Mouse (Mus musculus) spleen, adult 2 months (tissue): ENCODE measurements around the gene Gm281. TPM values are rescaled to one million over a fixed set of nuclear protein-coding genes. Genes with fewer than 3 reads are reported as not detected.

Experiments
- DNase-seq, 2 experiments: peaks; one replicate each; pipeline versions ENCODE4 v3.0.0 to v3.0.0-alpha.2; 2012 to 2021; ENCODE audit warnings: low spot score in 2 of 2, low read depth in 1 of 2
- H3K27ac ChIP-seq: fragments of 200-500 bp; 2 replicates; pipeline ENCODE4 v1.5.1; 2012; ENCODE audit warnings: low read length, inconsistent platforms; ENCODE audit not compliant: insufficient read depth
- H3K27me3 ChIP-seq: fragments of 200-500 bp; 2 replicates; pipeline ENCODE4 v1.6.1; 2012; ENCODE audit warnings: mild to moderate bottlenecking, moderate library complexity, low read length, inconsistent platforms; ENCODE audit not compliant: control insufficient read depth, insufficient read depth
- H3K36me3 ChIP-seq: fragments of 200-500 bp; 2 replicates; pipeline ENCODE4 v1.6.1; 2012; ENCODE audit warnings: mild to moderate bottlenecking, low read length, inconsistent platforms; ENCODE audit not compliant: control insufficient read depth, insufficient read depth
- H3K4me1 ChIP-seq: fragments of 200-500 bp; 2 replicates; pipeline ENCODE4 v1.6.1; 2011; ENCODE audit warnings: inconsistent platforms; ENCODE audit not compliant: control insufficient read depth, insufficient read depth, insufficient read length
- H3K4me3 ChIP-seq: fragments of 200-500 bp; 2 replicates; pipeline ENCODE4 v1.5.1; 2011; ENCODE audit warnings: mild to moderate bottlenecking, inconsistent platforms; ENCODE audit not compliant: insufficient read depth, insufficient read length; ENCODE audit errors: extremely low read depth
- CTCF ChIP-seq: fragments of 200-500 bp; IDR thresholded peaks from 2 replicates; pipeline ENCODE4 v1.5.1; 2011; ENCODE audit warnings: mild to moderate bottlenecking, inconsistent platforms; ENCODE audit not compliant: insufficient read depth, insufficient read length, insufficient replicate concordance; ENCODE audit errors: extremely low read depth
- POLR2A ChIP-seq: fragments of 200-500 bp; IDR thresholded peaks from 2 replicates; pipeline ENCODE4 v1.6.1; 2011; ENCODE audit warnings: low read depth, low read length, inconsistent platforms
- WGBS: fragments of 180-500 bp; shearing (Covaris S2); methylation state at CpG from one replicate; pipeline ENCODE4 v1.1.7; 2018; 5-methylcytosine and 5-hydroxymethylcytosine counted together
- polyA plus RNA-seq: library from polyadenylated mRNA; depleted of rRNA; stranded (reverse); fragments of >200 nt; gene quantifications from 2 replicates; pipeline ENCODE4 v1.2.3, GENCODE M21; 2012

Gm281 gene
- polyA plus RNA-seq, 1 experiment: not detected

- Histone ChIP-seq H3K4me1 (no peaks in the 10 kb centered on the region), H3K27me3 (no peaks in the 10 kb centered on the region), H3K36me3 (no peaks in the 10 kb centered on the region), H3K4me3 (no peak overlapping the region), H3K27ac (no peak overlapping the region)
- TF ChIP-seq CTCF: no peak
- no peak for TF ChIP-seq POLR2A
- no peak for DNase-seq
These were observed 52.9 kb downstream of the Gm281 start for GRCm38 (mm10) chr14:13861416-13861815.

- no peak overlapping the region for H3K4me3 ChIP-seq
- WGBS: 89% methylated on average over 3 of the region's 3 CpGs
- no peak for DNase-seq
- H3K27me3 ChIP-seq: no peaks in the 10 kb centered on the region
- TF ChIP-seq CTCF (no peak), POLR2A (no peak)
- no peaks in the 10 kb centered on the region for H3K4me1 ChIP-seq
- H3K36me3 ChIP-seq: no peaks in the 10 kb centered on the region
- no peak overlapping the region for H3K27ac ChIP-seq
These were observed 101.3 kb downstream of the Gm281 start for GRCm38 (mm10) chr14:13812801-13813479.

- no peaks in the 10 kb centered on the region for H3K27me3 ChIP-seq
- H3K27ac ChIP-seq: no peak overlapping the region
- H3K36me3 ChIP-seq: no peaks in the 10 kb centered on the region
- WGBS: 33% methylated on average over 1 of the region's 1 CpGs
- no peak overlapping the region for H3K4me3 ChIP-seq
- TF ChIP-seq POLR2A (no peak), CTCF (no peak)
- no peak for DNase-seq
- H3K4me1 ChIP-seq: no peaks in the 10 kb centered on the region
These were observed 123.8 kb downstream of the Gm281 start for GRCm38 (mm10) chr14:13790446-13790845.

DNA sequence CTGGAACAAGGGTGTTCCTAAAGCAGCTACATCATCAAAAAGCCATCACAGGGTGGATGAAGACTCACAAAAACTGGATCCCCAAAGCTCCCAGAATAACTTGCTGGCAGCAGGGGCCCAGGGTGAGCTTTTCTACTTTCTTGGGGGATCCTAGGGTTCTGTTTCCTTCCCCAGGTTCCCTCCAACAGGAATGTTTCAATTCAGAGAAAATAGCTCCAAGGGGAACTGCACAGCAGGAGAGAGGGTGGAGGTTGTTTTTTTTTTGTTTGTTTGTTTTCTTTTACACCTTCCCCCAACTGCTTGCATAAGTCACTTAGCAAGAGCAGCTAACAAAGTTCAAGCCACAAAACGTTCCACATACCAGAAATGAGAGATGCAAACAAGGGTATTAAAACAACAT lies 124.3 kb downstream of the Gm281 start:
- DNase-seq: no peak
- no peaks in the 10 kb centered on the region for H3K27me3 ChIP-seq
- TF ChIP-seq POLR2A (no peak), CTCF (no peak)
- no peak overlapping the region for H3K27ac ChIP-seq
- H3K36me3 ChIP-seq: no peaks in the 10 kb centered on the region
- WGBS: 50% methylated on average over 1 of the region's 1 CpGs
- H3K4me3 ChIP-seq: no peak overlapping the region
- no peaks in the 10 kb centered on the region for H3K4me1 ChIP-seq

DNA sequence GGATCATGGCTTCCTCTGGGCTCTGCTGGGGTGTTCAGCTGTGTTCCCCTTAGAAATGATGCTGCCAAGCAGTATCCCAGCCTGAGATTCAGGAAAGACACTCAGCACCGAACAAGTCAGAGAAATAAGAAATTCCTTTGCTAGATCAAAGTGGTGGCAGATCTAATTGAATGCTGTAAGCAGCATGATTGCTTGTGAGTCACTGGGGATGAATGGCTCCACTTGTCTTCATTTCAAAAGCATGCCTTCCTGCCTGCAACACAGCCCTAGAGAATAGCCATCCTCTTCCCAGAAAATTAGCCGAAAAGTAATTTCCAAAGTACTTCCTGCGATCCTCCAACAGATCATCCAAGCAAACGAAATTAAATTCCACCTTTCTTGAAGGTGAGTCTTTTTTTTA lies 131.3 kb downstream of the Gm281 start:
- no peak for DNase-seq
- no peaks in the 10 kb centered on the region for H3K4me1 ChIP-seq
- H3K27ac ChIP-seq: no peak overlapping the region
- no peaks in the 10 kb centered on the region for H3K27me3 ChIP-seq
- no peaks in the 10 kb centered on the region for H3K36me3 ChIP-seq
- no peak overlapping the region for H3K4me3 ChIP-seq
- no peak for TF ChIP-seq POLR2A
- 85% methylated on average over 4 of the region's 4 CpGs for WGBS

GRCm38 (mm10) chr14:13778383-13778782 lies 135.9 kb downstream of the Gm281 start:
- Histone ChIP-seq H3K4me1 (no peaks in the 10 kb centered on the region), H3K36me3 (no peaks in the 10 kb centered on the region), H3K27ac (no peak overlapping the region), H3K4me3 (no peak overlapping the region), H3K27me3 (no peaks in the 10 kb centered on the region)
- no peak for TF ChIP-seq POLR2A
- TF ChIP-seq CTCF: no peak
- 81% methylated on average over 5 of the region's 6 CpGs for WGBS
- DNase-seq: no peak

- DNase-seq: no peak
- no peaks in the 10 kb centered on the region for H3K36me3 ChIP-seq
- WGBS: 67% methylated on average over 2 of the region's 2 CpGs
These were observed 143.1 kb downstream of the Gm281 start for GRCm38 (mm10) chr14:13771163-13771562.

More at GRCm38 (mm10) chr14:13771163-13771562, 143.1 kb downstream of the Gm281 start:
- no peaks in the 10 kb centered on the region for H3K4me1 ChIP-seq
- no peaks in the 10 kb centered on the region for H3K27me3 ChIP-seq
- no peak overlapping the region for H3K27ac ChIP-seq
- TF ChIP-seq CTCF (no peak), POLR2A (no peak)
- H3K4me3 ChIP-seq: no peak overlapping the region
